Mouse (Mus musculus) left cerebral cortex, adult 2 months (tissue): Measurements from ENCODE around the gene Hist1h3g. TPM values are rescaled to one million over a fixed set of nuclear protein-coding genes. Genes with fewer than 3 reads are reported as not detected.
A peak's percentile ranks its signal among the peaks of the same experiment; 100 is the strongest.

Experiments
- DNase-seq, 2 experiments: peaks; one replicate each; pipeline ENCODE4 v3.0.0; 2021 to 2022; ENCODE audit warnings: low spot score in 2 of 2, mixed read lengths in 1 of 2; ENCODE audit errors: extremely low spot score in 1 of 2
- H3K27ac ChIP-seq: fragments of 200-600 bp; 2 replicates; pipeline ENCODE4 v1.8.1; 2022
- H3K4me3 ChIP-seq: fragments of 200-600 bp; 2 replicates; pipeline ENCODE4 v1.8.1; 2022
- CTCF ChIP-seq: fragments of 200-600 bp; IDR thresholded peaks from 2 replicates; pipeline ENCODE4 v1.8.1; 2022; ENCODE audit warnings: antibody characterized with exemption, mild to moderate bottlenecking, moderate library complexity
- intact Hi-C: fragments of 180-260 bp; cut with DNase I; formaldehyde crosslinking; loops from one replicate; pipeline ENCODE4 v1.15.1; 2025
- total RNA-seq, 2 experiments: library from RNA; stranded (reverse); gene quantifications; 2 replicates each; pipeline ENCODE4 v1.2.3; 2021

Hist1h3g gene
- total RNA-seq, 2 experiments from 2014 or later = 2.6 to 5.1 TPM

DNA sequence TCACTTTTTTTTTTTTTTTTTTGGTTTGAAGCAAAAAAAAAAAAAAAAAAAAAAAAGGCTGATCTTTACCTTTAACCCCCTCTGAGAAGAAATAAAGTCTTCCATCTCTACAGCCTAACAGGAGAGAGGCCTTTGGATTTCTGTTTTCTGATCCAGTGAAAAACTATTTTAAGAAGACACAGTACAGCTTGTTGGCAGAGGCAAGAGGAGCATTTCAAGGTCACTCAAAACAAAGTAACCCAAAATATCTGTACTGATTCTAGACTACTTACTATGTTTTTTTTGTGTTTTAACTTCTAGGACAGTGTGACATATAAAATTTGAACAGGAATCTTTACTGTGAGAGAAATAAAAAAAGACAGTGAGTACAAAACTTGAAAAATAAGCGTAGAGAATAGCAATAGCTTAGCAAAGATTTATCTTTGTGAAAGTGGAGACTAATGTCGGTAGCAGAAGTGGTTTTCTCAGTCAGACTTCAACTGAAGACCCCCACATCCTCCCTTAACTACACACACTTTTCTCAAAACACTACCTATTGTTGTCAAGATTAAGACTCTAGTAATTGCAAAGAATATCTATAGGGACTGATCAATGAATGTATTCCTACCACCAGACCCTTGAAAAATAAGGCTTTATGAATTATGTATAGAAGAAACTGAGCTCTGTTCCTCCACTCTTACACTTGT, 5.6 kb upstream of the Hist1h3g start:
- no peak overlapping the region for H3K27ac ChIP-seq
- TF ChIP-seq CTCF = no peak
- no peak for DNase-seq
- peak overlapping the region; percentile 67 for H3K4me3 ChIP-seq
- intact Hi-C loops = loop anchor here (5.0 to 10.0 kb wide), 6 partner anchors 43 to 1817 kb away; partner anchors contain the start of genes Hist1h2ac, Hist1h2ad, Hist1h2ae and Hist1h2ag

DNA sequence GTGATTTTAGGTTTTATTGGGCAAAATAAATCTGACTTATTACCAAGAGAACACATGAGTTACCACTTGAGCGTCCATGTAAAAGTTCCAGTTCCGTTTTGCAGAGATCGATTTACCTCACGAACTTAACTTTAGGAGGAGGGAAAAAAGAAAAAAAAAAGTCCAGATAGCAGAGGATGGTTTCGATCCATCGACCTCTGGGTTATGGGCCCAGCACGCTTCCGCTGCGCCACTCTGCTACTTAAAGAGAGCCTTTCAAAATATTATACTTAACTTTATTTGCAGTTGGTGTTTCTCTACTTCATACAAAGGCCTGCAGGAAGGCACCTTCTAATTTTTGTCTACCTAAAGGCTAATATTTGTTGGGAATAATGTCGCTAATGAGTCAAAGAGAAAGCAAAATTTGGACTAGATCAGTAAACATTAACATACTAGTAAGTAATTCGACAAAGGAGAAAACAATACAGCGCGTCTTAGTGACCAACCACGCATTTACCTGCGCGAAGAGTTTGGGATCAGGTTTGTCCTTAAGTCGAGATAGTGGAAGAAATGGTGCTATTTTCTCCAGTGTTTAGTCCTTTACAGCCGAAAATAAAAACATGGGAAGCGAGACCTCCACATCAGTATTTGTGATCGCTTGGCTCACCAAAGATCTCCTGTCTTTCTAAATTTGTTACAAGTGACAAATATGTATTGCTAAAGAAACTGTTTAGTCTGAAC, 4.9 kb upstream of the Hist1h3g start:
- H3K4me3 ChIP-seq = peak overlapping the region; percentile 67
- intact Hi-C loops = loop anchor here (5.0 to 10.0 kb wide), 6 partner anchors 42 to 1818 kb away; partner anchors contain the start of genes Hist1h2ac, Hist1h2ad, Hist1h2ae and Hist1h2ag
- peak overlapping the region; percentile 92 for H3K27ac ChIP-seq
- TF ChIP-seq CTCF = no peak
- DNase-seq = peak; percentile 72 to 73

DNA sequence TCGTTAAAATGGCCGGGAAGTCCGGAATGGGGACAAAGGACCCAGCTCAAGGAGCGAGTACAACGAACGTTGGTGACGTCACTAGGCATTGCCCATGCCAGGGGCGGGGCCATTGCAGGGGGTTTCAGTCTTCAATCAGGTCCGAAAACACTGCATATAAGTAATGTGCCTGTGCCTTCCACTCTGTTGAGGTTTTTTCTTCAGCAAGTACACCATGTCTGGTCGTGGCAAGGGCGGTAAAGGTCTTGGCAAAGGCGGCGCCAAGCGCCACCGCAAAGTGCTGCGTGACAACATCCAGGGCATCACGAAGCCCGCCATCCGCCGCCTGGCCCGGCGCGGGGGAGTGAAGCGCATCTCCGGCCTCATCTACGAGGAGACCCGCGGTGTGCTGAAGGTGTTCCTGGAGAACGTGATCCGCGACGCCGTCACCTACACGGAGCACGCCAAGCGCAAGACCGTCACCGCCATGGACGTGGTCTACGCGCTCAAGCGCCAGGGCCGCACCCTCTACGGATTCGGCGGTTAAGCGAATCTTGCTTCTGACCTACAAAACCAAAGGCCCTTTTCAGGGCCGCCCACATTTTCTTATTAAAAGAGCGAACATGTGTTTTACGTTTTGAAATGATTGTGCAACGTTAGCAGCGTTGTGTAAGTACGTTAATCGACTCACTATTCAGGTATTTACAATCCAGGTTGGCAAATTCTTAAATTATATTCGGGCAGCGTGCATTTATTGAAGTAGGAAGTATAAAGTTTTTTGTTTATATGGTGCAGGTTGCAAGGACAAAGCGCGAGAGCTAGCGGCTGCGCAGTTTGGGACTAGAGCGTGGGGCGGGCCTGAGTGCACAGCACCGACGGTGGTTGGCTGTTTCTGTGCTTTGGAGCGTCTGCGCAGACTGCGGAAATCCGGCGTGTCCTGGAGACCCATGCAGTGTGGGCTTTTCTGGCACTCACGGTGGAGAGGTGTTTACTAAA, 4.0 kb upstream of the Hist1h3g start, which contains the start of gene Hist1h4h:
Gene Hist1h4h (plus strand): TSS at position 150 of the 975 bp plus-strand sequence.
- no peak for TF ChIP-seq CTCF
- intact Hi-C loops = loop anchor here (5.0 to 10.0 kb wide), 6 partner anchors 41 to 1819 kb away; partner anchors contain the start of genes Hist1h2ac, Hist1h2ad, Hist1h2ae and Hist1h2ag
- DNase-seq = peak; percentile 95 to 96
- Histone ChIP-seq H3K27ac (peak within 1 kb of the TSS; percentile 92), H3K4me3 (peak within 1 kb of the TSS; percentile 67)

DNA sequence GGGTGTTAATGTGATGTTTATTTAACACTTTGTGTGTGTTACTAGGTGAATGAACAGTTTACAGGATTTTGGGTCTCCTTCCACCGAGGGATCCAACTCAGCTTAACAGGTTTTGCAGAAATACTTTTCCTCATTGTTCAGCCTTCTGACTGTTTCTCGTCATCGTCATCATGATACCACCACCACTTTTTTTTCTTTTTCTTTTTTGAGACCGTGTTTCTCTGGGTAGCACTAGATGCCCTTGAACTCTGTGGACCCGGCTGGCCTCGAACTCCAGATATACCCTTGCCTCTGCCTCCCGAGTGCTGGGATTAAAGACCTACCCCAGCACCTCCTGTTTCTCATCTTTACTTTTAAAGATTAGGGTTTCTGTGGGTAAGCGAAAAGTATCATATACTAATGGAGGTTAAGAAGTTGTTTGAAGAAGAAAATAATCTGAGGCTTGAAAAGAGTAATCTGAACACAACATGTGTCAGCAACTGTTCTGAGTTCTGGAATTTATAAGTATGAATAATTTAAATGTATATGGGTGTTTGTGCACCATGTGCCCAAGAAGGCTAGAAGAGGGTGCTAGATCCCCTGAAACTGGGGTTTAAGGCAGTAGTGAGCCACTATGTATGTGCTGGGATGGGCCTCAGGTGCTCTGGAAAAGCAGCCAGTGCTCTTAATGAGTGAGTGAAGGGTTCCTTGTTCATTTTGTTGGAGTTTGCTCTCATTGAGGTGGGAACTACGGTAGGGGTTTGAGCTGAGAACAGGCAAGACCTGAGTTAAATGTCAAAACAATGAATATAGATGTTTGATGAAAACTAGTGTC, 2.8 kb upstream of the Hist1h3g start:
- TF ChIP-seq CTCF = no peak
- intact Hi-C loops = loop anchor here (5.0 to 10.0 kb wide), 6 partner anchors 40 to 1820 kb away; partner anchors contain the start of genes Hist1h2ac, Hist1h2ad, Hist1h2ae and Hist1h2ag
- peak overlapping the region; percentile 92 for H3K27ac ChIP-seq
- peak overlapping the region; percentile 67 for H3K4me3 ChIP-seq
- DNase-seq = no peak

DNA sequence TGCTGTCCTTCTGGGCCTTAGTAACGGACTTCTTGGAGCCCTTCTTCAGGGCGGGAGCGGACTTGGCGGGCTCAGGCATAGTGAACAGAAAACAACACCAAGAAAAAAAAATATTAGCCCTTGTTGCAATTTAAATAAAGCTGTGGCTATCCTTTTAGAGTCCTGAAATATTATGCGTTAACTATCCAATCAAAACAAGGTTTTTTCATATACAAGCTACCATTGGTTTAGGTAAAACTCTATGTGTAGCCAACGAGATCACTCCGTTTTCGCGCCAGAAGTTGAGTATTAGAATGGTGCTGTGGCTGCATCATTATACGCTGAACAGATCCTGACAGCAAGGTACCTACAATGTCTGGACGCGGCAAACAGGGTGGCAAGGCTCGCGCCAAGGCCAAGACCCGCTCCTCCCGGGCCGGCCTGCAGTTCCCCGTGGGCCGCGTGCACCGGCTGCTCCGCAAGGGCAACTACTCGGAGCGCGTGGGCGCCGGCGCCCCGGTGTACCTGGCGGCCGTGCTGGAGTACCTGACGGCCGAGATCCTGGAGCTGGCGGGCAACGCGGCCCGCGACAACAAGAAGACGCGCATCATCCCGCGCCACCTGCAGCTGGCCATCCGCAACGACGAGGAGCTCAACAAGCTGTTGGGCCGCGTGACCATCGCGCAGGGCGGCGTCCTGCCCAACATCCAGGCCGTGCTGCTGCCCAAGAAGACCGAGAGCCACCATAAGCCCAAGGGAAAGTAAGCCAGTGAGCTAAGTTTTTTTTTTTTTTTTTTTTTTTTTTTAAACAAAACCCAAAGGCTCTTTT, 1.5 kb upstream of the Hist1h3g start, which contains the start of gene Hist1h2af:
Gene Hist1h2af (plus strand): TSS at position 347 of the 808 bp plus-strand sequence.
- peak; percentile 38 to 69 for DNase-seq
- intact Hi-C loops = loop anchor here (5.0 to 10.0 kb wide), 6 partner anchors 39 to 1821 kb away; partner anchors contain the start of genes Hist1h2ac, Hist1h2ad, Hist1h2ae and Hist1h2ag
- H3K27ac ChIP-seq = peak within 1 kb of the TSS; percentile 51; the same call in 1 of the 2 replicates
- peak within 1 kb of the TSS; percentile 48 for H3K4me3 ChIP-seq

DNA sequence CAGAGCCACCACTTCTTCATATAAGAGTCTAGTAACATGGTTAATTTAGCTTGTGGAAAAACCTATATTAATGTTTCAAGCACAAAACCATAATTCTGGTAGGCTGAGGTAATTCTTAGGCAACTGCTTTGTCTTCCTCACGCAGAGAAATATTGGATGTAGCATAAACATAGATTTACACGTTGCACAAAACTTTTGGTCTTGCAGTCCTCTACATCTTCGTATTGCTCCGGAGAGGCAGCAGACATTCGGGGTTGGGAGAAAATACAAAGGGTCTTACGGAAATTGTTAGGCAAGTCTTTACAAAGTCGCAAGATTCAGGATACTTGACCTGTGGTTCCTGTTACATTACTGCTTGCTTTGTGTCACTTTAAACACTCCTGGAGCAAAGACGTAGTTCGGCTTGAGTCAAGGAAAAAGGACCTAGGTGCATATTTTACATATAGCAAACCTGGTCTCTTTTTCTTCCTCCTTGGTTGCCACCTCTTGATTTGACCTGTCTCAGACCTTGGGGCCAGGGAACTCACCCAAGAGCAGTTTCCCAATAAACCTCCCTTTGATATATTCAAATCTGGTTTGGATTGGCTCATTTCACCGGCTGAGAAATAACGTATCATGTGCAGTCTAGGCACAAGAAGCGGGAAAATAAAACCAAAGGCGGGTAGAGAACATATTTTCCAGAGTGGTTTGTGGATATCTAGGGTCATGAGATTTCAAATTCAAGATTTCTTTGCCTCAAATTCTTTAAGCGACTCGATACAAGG, 672 bp upstream of the Hist1h3g start:
- H3K27ac ChIP-seq = no peak overlapping the region
- peak overlapping the region; percentile 48 for H3K4me3 ChIP-seq
- intact Hi-C loops = loop anchor here (5.0 to 10.0 kb wide), 6 partner anchors 38 to 1822 kb away; partner anchors contain the start of genes Hist1h2ac, Hist1h2ad, Hist1h2ae and Hist1h2ag
- no peak for TF ChIP-seq CTCF
- DNase-seq = no peak

DNA sequence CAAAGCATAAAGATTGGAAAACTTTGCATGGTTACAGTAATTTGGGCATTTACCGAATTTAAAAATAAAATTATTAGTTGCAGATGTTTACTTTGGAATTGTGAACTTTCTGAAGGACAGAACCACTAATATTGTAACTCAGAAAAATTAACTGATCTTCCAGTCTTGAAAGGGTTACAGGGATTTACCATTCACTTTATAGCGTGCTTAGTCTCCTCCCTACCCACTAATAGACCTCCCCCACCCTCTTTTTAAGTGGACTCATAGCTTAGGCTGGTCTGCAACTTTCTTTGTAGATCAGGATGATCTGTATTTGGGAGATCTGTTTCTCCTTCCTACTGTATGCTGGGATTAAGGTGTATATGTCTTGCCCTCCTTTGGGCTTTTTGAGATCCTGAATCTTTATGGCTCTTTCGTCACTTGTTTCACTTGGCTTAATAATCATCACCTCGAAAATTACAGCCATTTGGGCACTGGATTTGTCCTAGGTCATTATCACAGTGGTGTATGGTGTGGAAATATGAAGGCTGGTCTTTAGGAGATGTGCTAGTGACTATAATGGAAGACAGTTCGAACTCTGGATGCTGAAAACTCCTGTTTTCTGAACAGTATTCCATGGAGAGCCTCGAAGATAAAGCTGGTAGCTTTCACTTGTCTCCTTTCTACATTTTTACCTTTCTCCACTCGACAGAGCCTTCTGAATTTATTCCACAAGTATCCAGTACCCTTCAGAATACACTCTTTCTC, 1.0 kb downstream of the Hist1h3g start:
- Histone ChIP-seq H3K27ac (no peak overlapping the region), H3K4me3 (no peak overlapping the region)
- no peak for DNase-seq
- no peak for TF ChIP-seq CTCF
- intact Hi-C loops = loop anchor here (10.0 kb wide), 1 partner anchor 1711 kb away; no protein-coding TSS in a partner anchor

DNA sequence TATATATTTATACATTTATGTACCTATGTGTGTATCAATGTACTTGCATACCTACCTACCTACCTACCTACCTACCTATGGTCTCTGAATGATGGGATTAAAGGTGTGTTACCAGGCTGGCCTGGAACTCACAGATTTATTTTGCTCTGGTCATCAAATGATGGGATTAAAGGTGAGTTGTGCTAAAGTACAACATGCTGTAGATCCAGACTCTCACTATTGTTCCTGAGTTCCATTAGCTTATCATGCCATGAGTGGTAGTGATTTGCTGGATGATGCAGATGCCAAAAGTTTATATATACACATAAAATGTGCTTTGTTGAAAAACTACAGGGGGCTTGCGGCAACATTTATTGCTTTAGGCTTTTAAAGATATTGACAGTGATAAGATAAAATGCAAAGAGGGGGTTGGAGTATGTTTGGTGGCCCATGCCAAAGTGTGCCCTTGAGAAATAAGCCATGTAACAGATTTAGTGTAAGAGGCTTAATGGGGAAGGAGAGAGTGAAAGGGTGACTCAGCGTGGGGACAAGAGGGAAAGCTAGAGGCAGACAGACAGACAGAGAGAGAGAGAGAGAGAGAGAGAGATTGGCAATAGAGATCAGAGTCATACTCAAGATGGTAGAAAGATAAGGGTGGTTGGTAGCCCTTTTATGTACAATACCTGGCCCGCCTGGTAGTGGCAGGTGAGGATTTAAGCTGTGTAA, 1.9 kb downstream of the Hist1h3g start:
- TF ChIP-seq CTCF = no peak
- DNase-seq = no peak
- H3K4me3 ChIP-seq = no peak overlapping the region
- intact Hi-C loops = loop anchor here (10.0 kb wide), 1 partner anchor 1712 kb away; no protein-coding TSS in a partner anchor
- H3K27ac ChIP-seq = no peak overlapping the region
